Mouse (Mus musculus) embryonic facial prominence, embryonic 14.5 days (tissue): Measurements from ENCODE around the gene Gabbr1. TPM values are rescaled to one million over a fixed set of nuclear protein-coding genes. Genes with fewer than 3 reads are reported as not detected.
"Not testable (repeated sequence)": the region's sequence is repeated elsewhere in the genome, so short reads cannot be mapped to it uniquely, and the experiment has no call there.

ENCODE experiments used
- ATAC-seq: fragments of 200-750 bp; cut with Nextera tagmentation; 2 replicates; pipeline ENCODE4 v1.8.0; 2017; ENCODE audit warnings: low read depth, moderate number of reproducible peaks, moderate TSS enrichment
- DNase-seq: peaks from one replicate; pipeline ENCODE4 v3.0.0-alpha.2; 2015; ENCODE audit warnings: low spot score
- H3K27ac ChIP-seq: fragments of 300-500 bp; sonication (generic); replicated peaks from 2 replicates; pipeline ENCODE4 v1.5.1; 2014; ENCODE audit warnings: low read depth, mild to moderate bottlenecking, low read length, moderate library complexity
- H3K27me3 ChIP-seq: fragments of 300-500 bp; sonication (generic); replicated peaks from 2 replicates; pipeline ENCODE4 v1.6.1; 2014; ENCODE audit warnings: low read length; ENCODE audit not compliant: control insufficient read depth, insufficient read depth
- H3K36me3 ChIP-seq: fragments of 300-500 bp; sonication (generic); 2 replicates; pipeline ENCODE4 v1.6.1; 2014; ENCODE audit warnings: low read length, mixed read lengths; ENCODE audit not compliant: control insufficient read depth, insufficient read depth
- H3K4me1 ChIP-seq: fragments of 300-500 bp; sonication (generic); 2 replicates; pipeline ENCODE4 v1.6.1; 2014; ENCODE audit warnings: antibody characterized with exemption, low read length; ENCODE audit not compliant: control insufficient read depth, insufficient read depth
- H3K4me2 ChIP-seq: fragments of 300-500 bp; sonication (generic); 2 replicates; pipeline ENCODE4 v1.6.1; 2014; ENCODE audit warnings: low read depth, mild to moderate bottlenecking, low read length, moderate library complexity, mixed read lengths
- H3K4me3 ChIP-seq: fragments of 300-500 bp; sonication (generic); 2 replicates; pipeline ENCODE4 v1.5.1; 2014; ENCODE audit warnings: low read depth, mild to moderate bottlenecking, low read length
- H3K9ac ChIP-seq: fragments of 300-500 bp; sonication (generic); 2 replicates; pipeline ENCODE4 v1.6.1; 2014; ENCODE audit warnings: low read depth, mild to moderate bottlenecking, low read length, moderate library complexity, mixed read lengths
- H3K9me3 ChIP-seq: fragments of 300-500 bp; sonication (generic); 2 replicates; pipeline ENCODE4 v1.6.1; 2016; ENCODE audit warnings: low read length; ENCODE audit not compliant: control insufficient read depth
- WGBS: fragments of 180-500 bp; shearing (Covaris S2); extraction: QIAGEN DNeasy Blood & Tissue Kit; methylation state at CpG from one replicate; pipeline ENCODE4 v1.1.7; 2014; 5-methylcytosine and 5-hydroxymethylcytosine counted together
- polyA plus RNA-seq: library from polyadenylated mRNA; unstranded; fragments of >200 nt; fragmentation: Nextera tagmentation; extraction: Ambion mirVana; gene quantifications from 2 replicates; pipeline ENCODE4 v1.2.1, GENCODE M21; 2014

The Gabbr1 gene
- polyA plus RNA-seq, 1 experiment from 2014 or later = 8.4 TPM

DNA sequence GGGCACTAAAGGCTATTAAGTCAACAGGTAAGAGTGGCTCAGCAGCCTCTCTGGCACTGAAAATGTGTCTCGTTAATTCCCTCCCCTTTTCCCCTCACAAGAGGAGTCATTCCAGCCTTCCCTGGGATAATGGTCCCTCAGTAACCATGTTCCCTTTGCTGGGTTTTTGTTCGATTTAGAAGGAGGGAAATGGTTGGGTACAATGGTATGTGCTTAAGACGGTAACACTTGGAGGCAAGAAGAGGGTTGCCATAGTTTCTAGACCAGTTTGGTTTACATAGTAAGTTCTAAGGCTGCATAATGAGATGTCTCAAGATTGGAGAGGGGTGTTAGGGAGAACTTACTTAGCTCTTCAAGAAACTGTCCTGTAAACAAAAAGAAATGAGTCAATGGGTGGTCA lies 34.0 kb upstream of the Gabbr1 start:
- no peak overlapping the region for H3K4me3 ChIP-seq
- H3K4me1 ChIP-seq = no peaks in the 10 kb centered on the region
- no peaks in the 10 kb centered on the region for H3K27me3 ChIP-seq
- DNase-seq = no peak
- H3K4me2 ChIP-seq = no peak overlapping the region
- H3K36me3 ChIP-seq = peaks cover 43% of the 10 kb centered on the region
- WGBS = 85% methylated on average over 3 of the region's 3 CpGs
- no peak overlapping the region for H3K9ac ChIP-seq
- no peak for ATAC-seq
- H3K9me3 ChIP-seq = no peaks in the 10 kb centered on the region
- no peak overlapping the region for H3K27ac ChIP-seq

DNA sequence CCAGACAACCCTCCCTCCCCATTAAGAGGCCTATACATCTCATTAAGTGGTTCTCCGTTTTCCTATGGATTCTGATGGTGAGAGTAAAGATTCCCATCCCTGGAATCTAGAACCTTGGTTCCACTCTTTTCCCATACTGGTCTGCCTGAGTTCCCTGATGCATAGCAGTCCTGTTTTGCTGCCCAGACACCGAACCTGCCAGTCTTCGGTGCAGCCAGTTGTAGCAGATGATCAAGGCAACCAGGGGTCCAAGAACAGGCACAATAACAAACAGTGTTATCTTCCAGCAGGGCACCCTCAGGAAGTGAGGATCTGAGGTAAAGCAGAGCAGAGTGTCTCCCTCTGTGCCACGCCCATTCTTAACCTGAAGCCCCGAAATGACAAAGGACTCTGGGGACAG lies 33.6 kb upstream of the Gabbr1 start:
- H3K27ac ChIP-seq = no peak overlapping the region
- H3K9ac ChIP-seq = no peak overlapping the region
- 81% methylated on average over 5 of the region's 5 CpGs for WGBS
- no peaks in the 10 kb centered on the region for H3K9me3 ChIP-seq
- no peaks in the 10 kb centered on the region for H3K27me3 ChIP-seq
- H3K4me3 ChIP-seq = no peak overlapping the region
- no peak for DNase-seq
- no peak for ATAC-seq
- peaks cover 39% of the 10 kb centered on the region for H3K36me3 ChIP-seq
- no peak overlapping the region for H3K4me2 ChIP-seq
- H3K4me1 ChIP-seq = no peaks in the 10 kb centered on the region

DNA sequence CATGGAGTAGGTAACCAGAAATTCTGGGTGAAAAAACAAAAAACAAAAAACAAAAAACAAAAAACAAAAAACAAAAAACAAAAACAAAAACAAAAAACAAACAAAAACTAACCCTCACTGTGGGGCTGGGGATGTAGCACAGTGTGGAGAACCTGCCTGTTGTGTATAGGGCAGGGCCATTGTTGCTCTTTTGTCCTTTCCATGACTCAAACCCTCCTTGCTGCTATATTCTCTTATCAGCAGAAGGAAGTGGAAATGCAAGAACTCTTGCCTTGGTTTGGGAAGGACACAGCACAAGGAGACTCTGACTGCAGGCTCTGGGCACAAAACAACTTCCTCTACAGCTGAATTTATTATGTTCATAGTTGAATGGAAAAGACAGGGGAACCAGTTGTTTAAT lies 29.4 kb upstream of the Gabbr1 start:
- Histone ChIP-seq H3K27ac (no peak overlapping the region), H3K27me3 (no peaks in the 10 kb centered on the region), H3K9ac (no peak overlapping the region), H3K4me1 (no peaks in the 10 kb centered on the region), H3K9me3 (no peaks in the 10 kb centered on the region), H3K4me3 (no peak overlapping the region), H3K4me2 (no peak overlapping the region), H3K36me3 (no peaks in the 10 kb centered on the region)
- ATAC-seq (no peak), DNase-seq (no peak)

DNA sequence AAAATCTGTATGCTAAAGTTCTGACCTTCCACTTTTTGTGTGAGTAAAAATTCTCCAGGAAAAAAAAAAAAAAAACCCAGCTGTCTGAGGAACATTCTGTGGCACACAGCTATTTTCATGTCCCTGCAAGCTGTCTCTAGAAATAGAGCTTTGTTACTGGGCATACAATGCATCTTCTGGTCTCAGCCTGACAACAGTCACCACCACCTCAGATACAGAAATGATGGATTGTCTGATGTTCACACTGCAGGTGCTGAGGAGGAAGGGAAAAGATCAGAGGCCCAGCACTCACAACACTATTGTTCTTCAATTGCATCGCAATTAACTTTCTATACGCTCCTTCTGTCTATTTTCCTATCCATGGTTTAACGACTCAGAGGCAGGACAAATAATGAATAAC lies 27.4 kb upstream of the Gabbr1 start:
- Histone ChIP-seq H3K9me3 (no peaks in the 10 kb centered on the region), H3K4me3 (no peak overlapping the region), H3K27ac (no peak overlapping the region), H3K36me3 (no peaks in the 10 kb centered on the region), H3K4me1 (no peaks in the 10 kb centered on the region), H3K4me2 (no peak overlapping the region), H3K9ac (no peak overlapping the region), H3K27me3 (no peaks in the 10 kb centered on the region)
- no peak for DNase-seq
- no peak for ATAC-seq
- WGBS = 87% methylated on average over 3 of the region's 3 CpGs

DNA sequence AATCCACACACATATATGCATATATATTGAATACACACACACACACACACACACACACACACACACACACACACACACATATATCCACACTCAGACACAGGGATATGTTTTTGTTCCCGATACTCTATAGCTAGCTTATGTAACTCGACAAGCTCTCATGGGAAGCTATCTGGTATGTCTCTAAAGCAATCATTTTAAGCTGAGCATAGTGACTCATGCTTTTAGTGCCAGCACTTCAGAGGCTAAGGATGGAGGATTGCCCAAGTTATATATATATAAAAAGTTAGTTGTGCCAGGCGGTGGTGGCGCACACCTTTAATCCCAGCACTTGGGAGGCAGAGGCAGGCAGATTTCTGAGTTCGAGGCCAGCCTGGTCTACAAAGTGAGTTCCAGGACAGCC lies 26.5 kb upstream of the Gabbr1 start:
- H3K36me3 ChIP-seq, H3K4me3 ChIP-seq: not testable (repeated sequence)
- WGBS = 89% methylated on average over 5 of the region's 5 CpGs

DNA sequence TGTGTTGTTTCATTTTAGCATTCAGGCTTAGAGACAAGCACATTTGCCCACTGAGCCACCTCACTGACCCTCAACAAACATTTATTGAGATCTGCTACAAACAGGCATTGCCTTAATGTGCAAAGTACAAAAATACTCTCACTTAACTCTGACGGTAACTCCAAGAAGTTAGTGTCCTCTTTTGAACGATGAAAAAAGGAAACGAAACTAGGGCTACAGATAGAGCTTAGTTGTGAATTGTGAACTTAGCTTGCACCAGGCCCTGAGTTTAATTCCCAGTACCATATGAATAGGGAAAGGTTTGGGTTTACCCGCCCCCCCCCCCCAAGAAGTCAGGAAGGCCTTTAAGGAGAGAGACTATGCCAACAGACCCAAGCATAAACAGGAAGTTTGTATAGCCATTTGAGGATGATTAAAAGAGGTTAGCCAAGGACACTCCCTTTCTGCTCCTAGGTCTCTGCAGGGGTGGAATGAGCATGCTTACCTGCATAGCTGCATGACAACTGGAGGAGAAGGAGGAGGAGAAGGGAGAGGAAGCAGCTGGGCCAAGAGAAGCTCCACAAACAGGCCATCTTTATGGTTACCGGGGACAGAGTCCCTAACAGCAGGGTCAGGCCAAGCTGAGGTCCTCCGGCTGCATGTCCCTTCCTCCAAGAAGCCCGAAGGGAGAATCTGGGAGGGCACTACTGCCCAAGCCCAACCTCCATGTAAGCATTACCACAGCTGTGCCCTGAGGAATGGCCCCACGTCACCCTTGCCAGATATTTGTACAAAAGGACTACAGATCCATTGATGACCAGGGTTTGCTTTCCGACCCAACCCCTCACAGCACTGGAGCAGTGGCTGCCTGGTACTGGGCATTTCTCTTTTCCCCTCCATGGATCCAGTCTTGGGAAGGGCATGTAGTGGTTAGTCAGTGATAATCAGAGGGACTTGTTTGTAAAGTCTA lies 22.9 kb upstream of the Gabbr1 start, which contains the start of gene Mog:
TSS of gene Mog (minus strand) at position 771 of the 949 bp plus-strand sequence.
- 67% methylated on average over 8 of the region's 9 CpGs for WGBS
- H3K4me2 ChIP-seq = no peak within 1 kb of the TSS
- DNase-seq (no peak), ATAC-seq (no peak)
- H3K4me3 ChIP-seq = no peak within 1 kb of the TSS
- no peaks in the 10 kb centered on the region for H3K4me1 ChIP-seq
- no peaks in the 10 kb centered on the region for H3K9me3 ChIP-seq
- no peak within 1 kb of the TSS for H3K27ac ChIP-seq
- no peak within 1 kb of the TSS; the same call in 1 of the 2 replicates for H3K9ac ChIP-seq
- H3K36me3 ChIP-seq = no peaks in the 10 kb centered on the region
- H3K27me3 ChIP-seq = no peaks in the 10 kb centered on the region

More for the DNA sequence above, 26.5 kb upstream of the Gabbr1 start:
- H3K4me1 ChIP-seq, H3K4me2 ChIP-seq, H3K27me3 ChIP-seq, H3K9ac ChIP-seq, H3K9me3 ChIP-seq, H3K27ac ChIP-seq, DNase-seq, ATAC-seq: not testable (repeated sequence)

DNA sequence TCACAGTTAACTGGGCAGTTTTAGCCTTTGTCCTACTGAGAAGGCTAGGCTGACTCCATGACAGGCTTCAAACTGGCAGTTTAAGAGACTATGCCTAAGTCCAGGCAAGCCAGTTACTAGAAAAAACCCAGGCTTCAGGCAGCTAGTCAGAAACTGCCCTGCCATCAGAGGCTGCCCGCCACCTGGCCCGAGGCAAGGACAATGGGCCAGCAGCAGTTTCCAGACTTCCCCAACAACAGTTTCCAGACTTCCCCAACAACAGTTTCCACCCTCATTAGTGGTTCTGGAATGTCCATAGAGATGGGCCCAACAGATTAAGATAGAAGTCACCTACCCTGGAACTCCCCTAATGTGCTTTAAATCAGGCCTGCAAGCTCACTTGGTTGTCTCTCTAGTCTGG lies 19.3 kb upstream of the Gabbr1 start:
- H3K27ac ChIP-seq = no peak overlapping the region
- DNase-seq (no peak), ATAC-seq (no peak)
- WGBS = 83% methylated on average over 2 of the region's 2 CpGs
- no peaks in the 10 kb centered on the region for H3K36me3 ChIP-seq
- H3K4me3 ChIP-seq = no peak overlapping the region
- no peaks in the 10 kb centered on the region for H3K9me3 ChIP-seq
- H3K4me1 ChIP-seq = 0 out of 2 replicates have a peak, but pooled peaks cover 3% of the 10 kb centered on the region
- no peak overlapping the region for H3K4me2 ChIP-seq
- H3K27me3 ChIP-seq = no peaks in the 10 kb centered on the region
- no peak overlapping the region for H3K9ac ChIP-seq

DNA sequence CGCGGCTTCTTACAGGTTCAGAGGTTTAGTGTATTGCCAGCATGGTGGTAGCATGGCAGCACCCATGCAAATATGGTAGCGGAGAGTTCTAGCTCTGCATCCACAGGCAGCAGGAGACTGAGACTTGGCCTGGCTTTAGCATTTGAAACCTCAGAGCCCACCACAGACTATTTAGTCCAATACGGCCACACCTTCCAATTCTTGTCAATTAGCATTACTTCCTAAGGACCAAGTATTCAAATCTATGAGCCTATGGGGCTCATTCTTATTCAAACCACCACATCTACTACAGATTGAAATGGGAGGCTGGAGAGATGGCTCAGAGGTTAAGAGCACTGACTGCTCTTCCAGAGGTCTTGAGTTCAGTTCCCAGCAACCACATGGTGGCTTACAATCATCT lies 18.3 kb upstream of the Gabbr1 start:
- 95% methylated on average over 4 of the region's 4 CpGs for whole genome bisulfite sequencing
- Histone ChIP-seq H3K27ac (peak overlapping the region; percentile 98), H3K36me3 (no peaks in the 10 kb centered on the region), H3K27me3 (no peaks in the 10 kb centered on the region), H3K9ac (no peak overlapping the region), H3K4me3 (no peak overlapping the region), H3K4me1 (0 out of 2 replicates have a peak, but pooled peaks cover 3% of the 10 kb centered on the region), H3K9me3 (no peaks in the 10 kb centered on the region), H3K4me2 (no peak overlapping the region)
- ATAC-seq (no peak), DNase-seq (no peak)

DNA sequence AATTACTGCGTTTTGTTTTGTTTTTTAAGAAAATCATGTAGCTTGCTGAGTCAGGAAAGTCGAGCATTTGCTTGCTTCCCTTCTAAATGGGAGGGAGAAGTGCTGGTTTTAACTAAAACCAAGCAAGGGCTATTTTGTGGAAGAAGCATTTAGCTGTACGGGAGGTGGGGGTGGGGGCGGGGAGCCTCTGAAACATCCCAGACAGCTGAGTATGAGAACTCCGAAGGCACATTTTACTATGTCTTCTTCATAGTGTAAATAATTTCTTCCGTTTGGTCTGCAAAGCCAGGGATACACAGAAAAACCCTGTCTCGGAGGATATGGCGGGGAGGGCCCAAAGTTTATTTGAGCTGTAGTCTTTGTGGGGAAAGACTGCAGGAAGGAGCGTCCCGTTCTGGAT lies 17.6 kb upstream of the Gabbr1 start:
- Histone ChIP-seq H3K4me2 (peak overlapping the region; percentile 60), H3K4me3 (peak overlapping the region; percentile 42), H3K9me3 (no peaks in the 10 kb centered on the region), H3K27ac (peak overlapping the region; percentile 98), H3K9ac (peak overlapping the region; percentile 53), H3K27me3 (no peaks in the 10 kb centered on the region), H3K36me3 (no peaks in the 10 kb centered on the region), H3K4me1 (0 out of 2 replicates have a peak, but pooled peaks cover 3% of the 10 kb centered on the region)
- DNase-seq = peak; percentile 53
- WGBS = 3% methylated on average over 10 of the region's 10 CpGs
- ATAC-seq = peak; percentile 34
